8 mouse cellular contexts compared by ENCODE assay signal in genomic region chr6:34344935-34345334, GRCm38 (mm10). TPM values are rescaled to one million over a fixed set of nuclear protein-coding genes. Genes with fewer than 3 reads are reported as not detected.
DNase-seq lines count a peak whose midpoint lies in the region; ATAC-seq and TF ChIP-seq lines count a peak whose summit lies in the region.
"Had no signal": no experiment of that assay in that cellular context is flagged by ENCODE, and none has a peak within 500 bp of the region (broad histone marks: within the 10 kb centered on the region; RNA-seq: fewer than 3 reads in every experiment).

No protein-coding gene starts in this region.

- WGBS in embryonic facial prominence, embryonic 13.5 days = 20% methylated on average over 9 of the region's 9 CpGs
- 20% methylated on average over 9 of the region's 9 CpGs for WGBS in stomach, postnatal 0 days

- intact Hi-C loops in left cerebral cortex, postnatal 4 days (cut with DNase I) = no loop called here
- intact Hi-C loops in left cerebral cortex, postnatal 10 days (cut with DNase I) = no loop called here
- intact Hi-C loops in left cerebral cortex, postnatal 14 days (cut with DNase I) = no loop called here

- H3K9me3 ChIP-seq in embryonic facial prominence, embryonic 13.5 days = no peaks in the 10 kb centered on the region
- H3K9me3 ChIP-seq in stomach, postnatal 0 days (ENCODE audit: control insufficient read depth, low read length) = no peaks in the 10 kb centered on the region

- TF ChIP-seq CTCF in stomach, postnatal 0 days (IDR thresholded peaks at IDR 0.05; ENCODE audit: low read depth) = 0 out of 2 replicates have a peak, but pooled peaks have one; percentile 1

- no peak overlapping the region for H3K9ac ChIP-seq in embryonic facial prominence, embryonic 13.5 days
- no peak overlapping the region for H3K9ac ChIP-seq in stomach, postnatal 0 days (ENCODE audit: low read length)

- H3K4me2 ChIP-seq in embryonic facial prominence, embryonic 13.5 days = peak overlapping the region; percentile 20
- H3K4me2 ChIP-seq in stomach, postnatal 0 days (replicated peaks; ENCODE audit: low read depth) = no peak overlapping the region

- ATAC-seq in embryonic facial prominence, embryonic 13.5 days (ENCODE audit: insufficient number of reproducible peaks, insufficient read depth, low FRiP score, low TSS enrichment, low read depth) = no peak
- no peak for ATAC-seq in stomach, postnatal 0 days (ENCODE audit: low FRiP score, low TSS enrichment)

- H3K4me1 ChIP-seq in embryonic facial prominence, embryonic 13.5 days = peaks cover 17% of the 10 kb centered on the region
- no peaks in the 10 kb centered on the region; the same call in 1 of the 2 replicates for H3K4me1 ChIP-seq in stomach, postnatal 0 days (replicated peaks; ENCODE audit: control insufficient read depth, insufficient read depth)

- DNase-seq in left cerebral cortex, postnatal 4 days = peak; percentile 12
- DNase-seq in left cerebral cortex, postnatal 10 days (ENCODE audit: extremely low spot score in 1 of 2, low spot score in 2 of 2) = no peak
- DNase-seq in kidney, postnatal 4 days = peak; percentile 43 to 64
- no peak for DNase-seq in stomach, postnatal 0 days (ENCODE audit: low spot score)
- DNase-seq in cerebellum, adult 9-10 months = no peak
- DNase-seq in left cerebral cortex, postnatal 14 days (ENCODE audit: low spot score in 2 of 2) = no peak

- no peak for TF ChIP-seq EP300 in stomach, postnatal 0 days (optimal IDR thresholded peaks at IDR 0.05)

- H3K36me3 ChIP-seq in embryonic facial prominence, embryonic 13.5 days = no peaks in the 10 kb centered on the region
- H3K36me3 ChIP-seq in stomach, postnatal 0 days (ENCODE audit: control insufficient read depth, insufficient read depth, low read length) = no peaks in the 10 kb centered on the region

- H3K27me3 ChIP-seq in embryonic facial prominence, embryonic 13.5 days = no peaks in the 10 kb centered on the region
- no peaks in the 10 kb centered on the region for H3K27me3 ChIP-seq in stomach, postnatal 0 days (ENCODE audit: control insufficient read depth, insufficient read depth, low read length)

- no peak overlapping the region for H3K27ac ChIP-seq in embryonic facial prominence, embryonic 13.5 days
- H3K27ac ChIP-seq in stomach, postnatal 0 days (replicated peaks) = no peak overlapping the region

- no peak overlapping the region for H3K4me3 ChIP-seq in embryonic facial prominence, embryonic 13.5 days
- H3K4me3 ChIP-seq in stomach, postnatal 0 days (ENCODE audit: low read depth, low read length) = no peak overlapping the region
- H3K4me3 ChIP-seq: myocyte had no signal

RNA-seq across cellular contexts. Expression of gene Akr1b8, which starts 9.0 kb away (rescaled TPM):
- 1 to 10 TPM in 1 of 2 experiments, under 1 TPM in 1; 0.28 to 1.2 TPM for total RNA-seq in left cerebral cortex, postnatal 4 days (2021)
- 1 to 10 TPM in 1 of 2 experiments, under 1 TPM in 1; 0.84 to 1.1 TPM for total RNA-seq in left cerebral cortex, postnatal 10 days (2021)
- polyA plus RNA-seq in embryonic facial prominence, embryonic 13.5 days (2015; fragmentation: Nextera tagmentation; extraction: Ambion mirVana) = 12.7 and 18.9 TPM in 2 replicates
- polyA plus RNA-seq in stomach, postnatal 0 days (2015; fragmentation: Nextera tagmentation; extraction: Ambion mirVana) = 96.1 and 112 TPM in 2 replicates
- under 1 TPM; 0.40 to 0.51 TPM for total RNA-seq in left cerebral cortex, postnatal 14 days (2021)

RNA-seq across cellular contexts. Expression of gene Akr1b3, which starts 27.7 kb away (rescaled TPM):
- 10 to 100 TPM; 56.1 to 59.4 TPM for total RNA-seq in left cerebral cortex, postnatal 4 days (2021)
- total RNA-seq in left cerebral cortex, postnatal 10 days (2021) = 10 to 100 TPM; 57.2 to 60.9 TPM
- 150 and 189 TPM in 2 replicates for polyA plus RNA-seq in embryonic facial prominence, embryonic 13.5 days (2015; fragmentation: Nextera tagmentation; extraction: Ambion mirVana)
- 188 TPM in 2 replicates for polyA plus RNA-seq in stomach, postnatal 0 days (2015; fragmentation: Nextera tagmentation; extraction: Ambion mirVana)
- total RNA-seq in left cerebral cortex, postnatal 14 days (2021) = 10 to 100 TPM; 47.4 to 48.2 TPM

RNA-seq across cellular contexts. Expression of gene Akr1b10, which starts 39.1 kb away (rescaled TPM):
- 10 to 100 TPM in 1 of 2 experiments, 1 to 10 TPM in 1; 9.0 to 10.3 TPM for total RNA-seq in left cerebral cortex, postnatal 4 days (2021)
- total RNA-seq in left cerebral cortex, postnatal 10 days (2021) = 10 to 100 TPM; 15.6 to 15.7 TPM
- polyA plus RNA-seq in embryonic facial prominence, embryonic 13.5 days (2015; fragmentation: Nextera tagmentation; extraction: Ambion mirVana) = 13.2 and 13.5 TPM in 2 replicates
- 18.3 and 20.0 TPM in 2 replicates for polyA plus RNA-seq in stomach, postnatal 0 days (2015; fragmentation: Nextera tagmentation; extraction: Ambion mirVana)
- total RNA-seq in left cerebral cortex, postnatal 14 days (2021) = 10 to 100 TPM; 17.4 to 18.3 TPM

Comparison
In these comparisons a context has a peak if more than half of its experiments do, and no peak if none do; other contexts are left out.
1. DNase-seq: peak in left cerebral cortex, postnatal 4 days (single experiment) and kidney, postnatal 4 days (2 of 2); none in left cerebral cortex, postnatal 10 days (0 of 2), stomach, postnatal 0 days (single experiment), cerebellum, adult 9-10 months (single experiment) and left cerebral cortex, postnatal 14 days (0 of 2).